Mouse (Mus musculus) frontal cortex, adult (tissue): Measurements from ENCODE around the gene Nploc4.

Experiments
- ATAC-seq: cut with Nextera tagmentation; 2 replicates; pipeline ENCODE4 v1.9.2; 2017; ENCODE audit warnings: mild to moderate bottlenecking, moderate library complexity, mixed read lengths; ENCODE audit not compliant: low TSS enrichment

Gene Nploc4

GRCm38 (mm10) chr11:120341661-120342060 is 95.8 kb downstream of the Nploc4 start:
- ATAC-seq, result no peak

- no peak for ATAC-seq
Observed at GRCm38 (mm10) chr11:120339978-120340513, 97.5 kb downstream of the Nploc4 start.

GRCm38 (mm10) chr11:120338786-120339185 is 98.7 kb downstream of the Nploc4 start:
- no peak for ATAC-seq

- no peak for ATAC-seq
Observed at GRCm38 (mm10) chr11:120337447-120337846, 100.1 kb downstream of the Nploc4 start.

GRCm38 (mm10) chr11:120335431-120336021 is 102.0 kb downstream of the Nploc4 start:
- ATAC-seq, result no peak
